Mouse (Mus musculus) spleen, embryonic (tissue): ENCODE measurements around the gene Pot1b.

Source experiments
- CTCF ChIA-PET: fragments of 350-600 bp; sonication (Branson Sonifier 250); formaldehyde crosslinking; loops from one replicate; lab custom pipeline; 2022; lab: Charles Lee

Pot1b gene

DNA sequence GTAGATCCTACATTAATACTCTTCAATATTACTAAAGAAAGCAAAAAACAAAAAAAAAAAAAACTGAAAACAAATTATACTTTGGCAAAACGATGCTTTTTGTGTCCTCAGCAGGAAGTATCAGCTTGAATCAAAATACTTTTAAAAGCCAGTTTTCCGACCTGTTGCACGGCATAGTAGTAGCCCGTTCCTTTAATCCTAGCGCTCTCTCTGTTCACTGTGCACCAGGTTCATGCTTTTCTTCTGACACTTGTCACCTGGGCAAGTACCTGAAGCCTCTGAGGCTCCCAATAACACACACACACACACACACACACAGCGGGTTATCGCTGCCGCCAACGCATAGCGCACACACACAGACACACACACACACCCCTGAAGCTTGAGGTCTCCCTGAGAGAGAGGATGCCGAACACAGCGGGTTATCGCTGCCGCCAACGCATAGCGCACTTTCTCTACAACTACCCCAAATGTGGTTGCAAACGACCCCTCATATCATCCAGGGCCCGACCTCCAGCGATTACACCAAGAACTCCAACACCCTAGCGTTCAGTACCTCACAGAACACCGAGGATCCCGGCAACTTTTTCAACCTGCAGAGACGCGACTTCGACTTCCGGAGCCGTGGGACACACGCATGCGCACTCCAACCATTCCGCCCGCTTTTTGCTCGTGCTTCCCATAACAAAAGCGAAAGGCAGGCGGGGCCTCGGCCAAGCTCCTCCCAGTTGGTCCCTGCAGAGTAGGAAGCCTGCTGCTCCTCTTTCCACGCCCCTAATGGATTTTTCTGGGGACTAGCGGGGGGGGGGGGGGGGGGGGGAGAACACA lies at the start of gene Pot1b:
Gene Pot1b (minus strand): TSS at position 645 of the 828 bp plus-strand sequence.
- CTCF ChIA-PET: no interaction called here

GRCm38 (mm10) chr17:55751170-55751569 lies 38.7 kb upstream of the Pot1b start:
- CTCF ChIA-PET: no interaction called here

GRCm38 (mm10) chr17:55749786-55750185 lies 37.4 kb upstream of the Pot1b start, which contains the start of gene Adgre4:
Gene Adgre4 (plus strand): TSS chr17:55749984.
- CTCF ChIA-PET: no interaction called here

- CTCF ChIA-PET: no interaction called here
Observed at GRCm38 (mm10) chr17:55736675-55737074, 24.2 kb upstream of the Pot1b start.

DNA sequence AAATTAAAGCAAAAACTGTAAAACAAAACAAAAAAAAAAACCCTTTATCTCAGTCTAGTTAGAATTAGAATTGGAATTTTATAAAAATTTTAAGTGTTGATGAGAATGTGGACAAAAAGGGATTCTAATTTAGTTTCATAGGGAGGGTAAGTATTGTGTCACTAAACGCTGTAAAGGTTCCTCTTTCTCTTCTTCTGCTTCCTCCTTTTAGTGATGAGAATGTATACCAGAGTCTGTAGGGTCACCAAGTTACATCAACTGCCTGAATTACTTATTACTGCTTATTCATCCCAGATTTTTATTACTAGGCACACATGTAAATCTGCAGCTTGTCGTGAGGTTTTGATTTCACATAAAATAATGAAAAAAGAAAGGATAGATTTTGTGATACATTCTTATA lies 13.8 kb upstream of the Pot1b start:
- CTCF ChIA-PET: no interaction called here

DNA sequence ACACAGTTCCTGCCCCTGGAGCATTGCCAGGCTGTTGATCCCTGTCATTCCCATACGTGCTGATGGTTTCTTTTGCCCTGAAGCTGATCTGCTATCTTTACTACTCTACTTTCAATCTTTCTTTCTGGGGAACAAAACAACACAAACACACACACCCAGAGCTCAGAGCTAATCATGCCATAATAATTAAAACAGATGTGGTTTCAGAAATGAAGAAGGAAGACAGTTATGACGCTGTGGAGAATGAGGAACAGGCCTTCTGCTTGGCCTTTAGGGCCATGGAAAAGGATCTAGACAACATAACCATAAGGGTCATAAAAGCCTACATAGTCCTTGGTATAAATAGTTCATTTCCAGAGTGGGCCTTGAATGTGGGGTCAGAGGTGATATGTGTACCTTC lies 9.8 kb upstream of the Pot1b start:
- CTCF ChIA-PET: no interaction called here

- CTCF ChIA-PET: no interaction called here
Observed at GRCm38 (mm10) chr17:55721270-55721669, 8.8 kb upstream of the Pot1b start.

DNA sequence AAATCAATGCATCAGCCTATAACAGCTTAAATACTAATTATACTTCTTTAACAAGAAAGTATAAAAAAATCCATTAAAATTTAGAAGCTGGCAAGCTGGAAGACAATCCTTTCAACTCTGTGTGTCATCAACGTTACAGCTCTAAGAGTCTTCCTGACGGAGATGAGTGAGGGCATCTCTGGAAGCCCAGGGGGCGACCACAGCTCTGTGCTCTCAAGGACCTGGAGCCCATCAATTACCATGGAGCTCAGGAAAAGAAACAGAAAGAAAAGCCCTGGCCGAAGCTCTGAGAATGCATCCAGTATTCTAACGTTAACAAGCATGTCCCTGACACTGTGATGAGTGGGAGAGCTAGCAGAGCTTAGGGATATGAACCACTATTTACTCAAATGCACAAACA lies 9.6 kb downstream of the Pot1b start:
- CTCF ChIA-PET: no interaction called here

DNA sequence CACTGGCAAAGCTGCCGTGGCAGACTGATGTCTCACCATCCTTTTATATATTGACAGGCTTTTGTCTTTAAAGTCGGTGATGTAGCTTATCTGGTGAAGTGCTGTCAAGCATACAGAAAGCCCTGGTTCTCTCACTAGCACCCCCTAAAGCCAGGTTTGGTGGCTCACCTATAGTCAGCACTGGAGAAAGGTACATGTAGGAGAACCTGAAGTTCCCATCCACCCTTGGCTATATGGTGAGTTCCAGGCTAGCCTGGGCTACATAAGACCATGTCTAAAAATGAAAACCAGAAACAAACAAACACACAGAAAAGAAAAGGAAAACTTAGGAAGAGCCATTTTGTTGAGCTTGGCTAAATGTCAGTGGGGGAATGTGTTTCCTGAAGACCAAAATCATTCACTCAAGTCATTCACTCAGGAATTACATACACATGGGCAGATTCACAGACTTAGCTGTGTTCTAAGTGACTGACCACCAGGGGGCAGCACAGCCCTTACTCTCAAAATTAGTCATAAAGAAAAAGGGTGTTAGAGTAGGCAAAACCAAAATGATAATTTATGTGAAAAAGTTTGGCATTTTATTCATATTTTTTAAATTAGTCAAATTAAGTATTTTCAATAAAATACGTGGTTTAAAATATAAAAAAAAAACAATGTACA lies 10.1 kb downstream of the Pot1b start:
- CTCF ChIA-PET: interaction anchor here (0.7 kb wide), 1 partner anchor 481 kb away, joined by 3 read pairs; no protein-coding TSS in a partner anchor

- CTCF ChIA-PET: no interaction called here
Observed at GRCm38 (mm10) chr17:55699388-55699787, 13.0 kb downstream of the Pot1b start.

- CTCF ChIA-PET: no interaction called here
Observed at GRCm38 (mm10) chr17:55661099-55661498, 51.3 kb downstream of the Pot1b start.

DNA sequence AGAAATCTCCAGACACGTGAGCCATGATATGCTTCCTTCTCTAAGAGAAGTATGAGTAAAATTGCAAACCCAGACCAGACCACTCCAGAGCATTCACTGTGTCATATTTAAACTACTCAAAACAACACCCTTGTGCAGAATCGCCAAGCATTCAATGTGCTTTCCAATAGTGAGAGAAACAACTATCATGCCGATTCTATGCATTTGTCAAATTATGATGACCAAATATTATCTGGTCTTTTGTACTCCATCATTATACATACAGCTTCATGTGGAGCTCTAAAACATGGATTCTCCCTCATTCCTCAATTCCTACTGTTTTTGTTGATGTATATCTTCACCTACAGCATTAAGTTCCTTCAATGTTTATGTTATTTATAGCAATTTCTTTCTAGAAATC lies 87.3 kb downstream of the Pot1b start, which contains the start of gene Vmn2r118:
Gene Vmn2r118 (minus strand): TSS at position 101 of the 400 bp plus-strand sequence.
- CTCF ChIA-PET: no interaction called here
